Mouse (Mus musculus) CD4-positive, CD25-positive, alpha-beta regulatory T cell, adult 4 months (primary cell): Measurements from ENCODE around the gene R3hdm1. TPM values are rescaled to one million over a fixed set of nuclear protein-coding genes. Genes with fewer than 3 reads are reported as not detected.
A peak's percentile ranks its signal among the peaks of the same experiment; 100 is the strongest.
"Not testable (repeated sequence)": the region's sequence is repeated elsewhere in the genome, so short reads cannot be mapped to it uniquely, and the experiment has no call there.

ENCODE experiments used
- ATAC-seq: one replicate; pipeline ENCODE4 v1.8.0; 2017
- polyA plus RNA-seq, 2 experiments: library from polyadenylated mRNA; unstranded; fragments of 100-300 nt; shearing (Covaris generic); gene quantifications; one replicate each; pipeline ENCODE4 v1.2.1; 2017

Gene R3hdm1
- polyA plus RNA-seq, 2 experiments from 2014 or later = 121 to 143 TPM

GRCm38 (mm10) chr1:128136222-128136621 is 33.1 kb downstream of the R3hdm1 start:
- ATAC-seq = not testable (repeated sequence)

GRCm38 (mm10) chr1:128141039-128141438 is 37.9 kb downstream of the R3hdm1 start:
- ATAC-seq = peak; percentile 51

GRCm38 (mm10) chr1:128141737-128142136 is 38.6 kb downstream of the R3hdm1 start:
- no peak for ATAC-seq

GRCm38 (mm10) chr1:128166956-128167355 is 63.9 kb downstream of the R3hdm1 start:
- no peak for ATAC-seq

GRCm38 (mm10) chr1:128170104-128170503 is 67.0 kb downstream of the R3hdm1 start:
- ATAC-seq = no peak

GRCm38 (mm10) chr1:128191426-128191825 is 88.3 kb downstream of the R3hdm1 start:
- no peak for ATAC-seq

- ATAC-seq = no peak
Measured at GRCm38 (mm10) chr1:128192369-128192768, 89.3 kb downstream of the R3hdm1 start.

GRCm38 (mm10) chr1:128194011-128194410 is 90.9 kb downstream of the R3hdm1 start:
- no peak for ATAC-seq

- peak; percentile 62 for ATAC-seq
Measured at GRCm38 (mm10) chr1:128197353-128197752, 94.3 kb downstream of the R3hdm1 start.

- ATAC-seq = no peak
Measured at GRCm38 (mm10) chr1:128213261-128213660, 110.2 kb downstream of the R3hdm1 start.

- no peak for ATAC-seq
Measured at GRCm38 (mm10) chr1:128221886-128222285, 118.8 kb downstream of the R3hdm1 start.

GRCm38 (mm10) chr1:128223304-128223703 is 120.2 kb downstream of the R3hdm1 start:
- ATAC-seq = no peak

GRCm38 (mm10) chr1:128235181-128235580 is 132.1 kb downstream of the R3hdm1 start:
- no peak for ATAC-seq

- no peak for ATAC-seq
Measured at GRCm38 (mm10) chr1:128243627-128243995, 140.5 kb downstream of the R3hdm1 start, which contains the start of gene Ubxn4. TSS of gene Ubxn4 (plus strand) at chr1:128243964.

GRCm38 (mm10) chr1:128243996-128244726 is 141.1 kb downstream of the R3hdm1 start:
- peak; percentile 94 for ATAC-seq

GRCm38 (mm10) chr1:128244727-128245355 is 141.7 kb downstream of the R3hdm1 start:
- peak; percentile 40 for ATAC-seq

- not testable (repeated sequence) for ATAC-seq
Measured at GRCm38 (mm10) chr1:128267061-128267460, 164.0 kb downstream of the R3hdm1 start.

GRCm38 (mm10) chr1:128270731-128271130 is 167.6 kb downstream of the R3hdm1 start:
- ATAC-seq = no peak

- ATAC-seq = no peak
Measured at GRCm38 (mm10) chr1:128275908-128276307, 172.8 kb downstream of the R3hdm1 start.

- ATAC-seq = no peak
Measured at GRCm38 (mm10) chr1:128278563-128278962, 175.5 kb downstream of the R3hdm1 start.

GRCm38 (mm10) chr1:128281753-128282152 is 178.7 kb downstream of the R3hdm1 start:
- ATAC-seq = no peak

- no peak for ATAC-seq
Measured at GRCm38 (mm10) chr1:128282924-128283323, 179.8 kb downstream of the R3hdm1 start.

- no peak for ATAC-seq
Measured at GRCm38 (mm10) chr1:128284157-128284690, 181.1 kb downstream of the R3hdm1 start.

GRCm38 (mm10) chr1:128285136-128285535 is 182.0 kb downstream of the R3hdm1 start:
- ATAC-seq = no peak
